Mouse (Mus musculus) small intestine, adult 2 months (tissue): ENCODE measurements around the gene Dpp6.

Experiments
- CTCF ChIP-seq: fragments of 200-500 bp; IDR thresholded peaks from 2 replicates; pipeline ENCODE4 v1.5.1; 2012; ENCODE audit warnings: low read depth, mild to moderate bottlenecking, control low read depth, inconsistent platforms, low read length, moderate library complexity, mixed read lengths; ENCODE audit not compliant: insufficient replicate concordance, insufficient read length; ENCODE audit errors: extremely low read depth
- POLR2A ChIP-seq: fragments of 200-500 bp; IDR thresholded peaks from 2 replicates; pipeline ENCODE4 v1.6.1; 2012; ENCODE audit warnings: low read depth, mild to moderate bottlenecking, control low read depth, inconsistent platforms, low read length, moderate library complexity

GRCm38 (mm10) chr5:27151017-27151416 is 334.0 kb downstream of the Dpp6 start:
- TF ChIP-seq CTCF (no peak), POLR2A (no peak)
